Mouse (Mus musculus) heart, embryonic 14.5 days (tissue): ENCODE measurements around the gene Tomm40. TPM values are rescaled to one million over a fixed set of nuclear protein-coding genes. Genes with fewer than 3 reads are reported as not detected.

ENCODE experiments used
- ATAC-seq: fragments of 200-750 bp; cut with Nextera tagmentation; 2 replicates; pipeline ENCODE4 v1.8.0; 2017; ENCODE audit warnings: low read depth, moderate TSS enrichment; ENCODE audit not compliant: insufficient number of reproducible peaks, insufficient read depth, low FRiP score
- H3K27ac ChIP-seq, 2 experiments: fragments of 200-500 bp in 1 of 2; fragments of 300-500 bp in 1 of 2; sonication (generic) in 1 of 2; replicated peaks in 1 of 2; 2 replicates each; pipeline ENCODE4 v1.5.1; 2012 to 2014; ENCODE audit warnings: low read depth in 2 of 2, low read length in 2 of 2, control low read depth in 1 of 2, mild to moderate bottlenecking in 1 of 2, mixed read lengths in 1 of 2; ENCODE audit not compliant: control insufficient read depth in 1 of 2, insufficient read depth in 1 of 2
- H3K27me3 ChIP-seq: fragments of 300-500 bp; sonication (generic); 2 replicates; pipeline ENCODE4 v1.6.1; 2014; ENCODE audit warnings: mild to moderate bottlenecking, low read length, control low read depth; ENCODE audit not compliant: control insufficient read depth, insufficient read depth
- H3K36me3 ChIP-seq: fragments of 300-500 bp; sonication (generic); 2 replicates; pipeline ENCODE4 v1.6.1; 2014; ENCODE audit warnings: mild to moderate bottlenecking, control low read depth, low read length, mixed read lengths; ENCODE audit not compliant: control insufficient read depth, insufficient read depth
- H3K4me1 ChIP-seq, 2 experiments: fragments of 200-500 bp in 1 of 2; fragments of 300-500 bp in 1 of 2; sonication (generic) in 1 of 2; 2 replicates each; pipeline ENCODE4 v1.6.1; 2012 to 2014; ENCODE audit warnings: low read length in 2 of 2, control low read depth in 1 of 2, mixed read lengths in 1 of 2; ENCODE audit not compliant: control insufficient read depth in 2 of 2, insufficient read depth in 2 of 2
- H3K4me2 ChIP-seq: fragments of 300-500 bp; sonication (generic); 2 replicates; pipeline ENCODE4 v1.6.1; 2014; ENCODE audit warnings: mild to moderate bottlenecking, low read length
- H3K4me3 ChIP-seq, 2 experiments: fragments of 200-500 bp in 1 of 2; fragments of 300-500 bp in 1 of 2; sonication (generic) in 1 of 2; 2 replicates each; pipeline ENCODE4 v1.5.1; 2012 to 2014; ENCODE audit warnings: low read length in 2 of 2, mild to moderate bottlenecking in 2 of 2, control low read depth in 1 of 2, low read depth in 1 of 2, moderate library complexity in 1 of 2; ENCODE audit not compliant: control insufficient read depth in 1 of 2, insufficient read depth in 1 of 2
- H3K9ac ChIP-seq: fragments of 300-500 bp; sonication (generic); 2 replicates; pipeline ENCODE4 v1.6.1; 2014; ENCODE audit warnings: mild to moderate bottlenecking, low read length
- H3K9me3 ChIP-seq: fragments of 300-500 bp; sonication (generic); 2 replicates; pipeline ENCODE4 v1.6.1; 2016; ENCODE audit warnings: low read length, control low read depth; ENCODE audit not compliant: control insufficient read depth
- WGBS: fragments of 180-500 bp; shearing (Covaris S2); extraction: QIAGEN DNeasy Blood & Tissue Kit; methylation state at CpG from one replicate; pipeline ENCODE4 v1.1.7; 2014; 5-methylcytosine and 5-hydroxymethylcytosine counted together
- polyA plus RNA-seq: library from polyadenylated mRNA; unstranded; fragments of >200 nt; fragmentation: Nextera tagmentation; extraction: Ambion mirVana; gene quantifications from 2 replicates; pipeline ENCODE4 v1.2.1, GENCODE M21; 2014

The Tomm40 gene
- polyA plus RNA-seq, 1 experiment from 2014 or later: 130 TPM

DNA sequence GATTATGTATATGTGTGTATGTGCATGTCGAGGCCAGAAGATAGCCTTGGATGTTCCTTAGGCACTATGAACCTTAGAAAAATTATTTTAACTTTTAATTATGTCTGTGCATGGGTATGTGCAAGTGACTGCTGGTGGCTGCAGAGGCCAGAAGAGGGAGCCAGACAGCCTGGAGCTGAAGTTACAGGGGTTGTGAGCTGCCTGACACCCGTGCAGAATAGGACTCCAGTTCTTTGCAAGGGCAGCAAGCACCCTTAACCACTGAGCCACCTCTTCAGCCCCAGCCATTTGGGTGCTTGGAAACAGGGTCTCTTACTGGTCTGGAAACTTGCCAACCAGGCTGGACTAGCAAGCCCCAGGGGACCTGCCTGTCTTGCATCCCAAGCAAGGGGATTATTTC lies 39.8 kb upstream of the Tomm40 start:
- Histone ChIP-seq H3K9ac (peak overlapping the region; percentile 67), H3K27ac (peak overlapping the region; percentile 80 to 99), H3K9me3 (0 out of 2 replicates have a peak, but pooled peaks cover 2% of the 10 kb centered on the region), H3K4me2 (peak overlapping the region; percentile 53), H3K27me3 (no peaks in the 10 kb centered on the region), H3K36me3 (peaks cover 24% of the 10 kb centered on the region), H3K4me1 (peaks cover 36 to 60% of the 10 kb centered on the region in 2 experiments), H3K4me3 (no peak overlapping the region)
- no peak for ATAC-seq
- 92% methylated on average over 2 of the region's 2 CpGs for WGBS

DNA sequence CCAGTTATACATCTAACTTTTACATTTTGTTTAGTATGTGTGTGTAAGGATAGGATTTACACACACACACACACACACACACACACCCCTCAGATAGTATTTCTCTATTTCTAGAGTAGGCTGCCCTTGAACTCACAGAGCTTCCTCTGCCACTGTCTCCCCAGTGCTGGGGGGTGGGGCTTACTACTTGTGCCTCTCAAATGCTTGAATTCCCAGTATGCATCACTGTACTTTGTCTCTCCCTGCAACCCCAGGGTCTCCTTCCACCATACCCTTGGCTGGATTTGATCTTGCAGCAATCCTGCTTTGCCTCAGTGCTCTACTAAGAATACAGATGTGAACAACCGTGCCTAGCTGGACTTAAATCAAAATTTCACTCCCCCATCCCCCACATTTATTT lies 38.8 kb upstream of the Tomm40 start:
- H3K4me1 ChIP-seq: peaks cover 33 to 51% of the 10 kb centered on the region in 2 experiments
- WGBS: 87% methylated on average over 1 of the region's 1 CpGs
- peaks cover 15% of the 10 kb centered on the region for H3K36me3 ChIP-seq
- no peak overlapping the region for H3K9ac ChIP-seq
- ATAC-seq: no peak
- H3K9me3 ChIP-seq: 0 out of 2 replicates have a peak, but pooled peaks cover 2% of the 10 kb centered on the region
- H3K27me3 ChIP-seq: no peaks in the 10 kb centered on the region
- H3K27ac ChIP-seq: peak overlapping the region; percentile 56 to 99
- H3K4me2 ChIP-seq: no peak overlapping the region
- H3K4me3 ChIP-seq: no peak overlapping the region

DNA sequence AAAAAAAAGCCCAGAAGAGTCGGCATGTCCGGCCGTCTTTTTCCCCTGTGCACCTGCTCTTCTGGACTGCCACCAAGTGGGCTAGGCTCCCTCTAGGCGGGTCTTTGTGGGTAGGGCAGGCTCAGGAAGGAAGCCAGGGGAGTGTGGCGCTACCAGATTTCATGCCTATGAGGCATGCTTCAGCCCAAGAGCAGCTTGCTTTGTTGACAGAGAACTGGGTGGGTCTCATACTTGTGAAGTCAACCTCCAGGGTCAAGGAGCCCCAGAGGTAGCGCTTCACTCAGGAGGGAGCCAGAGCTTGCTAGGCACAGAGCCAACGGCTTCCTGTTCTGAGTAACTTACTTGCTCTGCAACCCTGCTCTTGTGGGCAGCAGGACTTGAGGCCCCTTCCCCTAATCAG lies 38.3 kb upstream of the Tomm40 start:
- peaks cover 33 to 50% of the 10 kb centered on the region in 2 experiments for H3K4me1 ChIP-seq
- no peak overlapping the region for H3K9ac ChIP-seq
- H3K4me3 ChIP-seq: no peak overlapping the region
- 51% methylated on average over 7 of the region's 7 CpGs for WGBS
- ATAC-seq: no peak
- H3K27ac ChIP-seq: peak overlapping the region; percentile 50 to 99
- H3K27me3 ChIP-seq: no peaks in the 10 kb centered on the region
- H3K9me3 ChIP-seq: 0 out of 2 replicates have a peak, but pooled peaks cover 2% of the 10 kb centered on the region
- H3K4me2 ChIP-seq: no peak overlapping the region
- peaks cover 10% of the 10 kb centered on the region for H3K36me3 ChIP-seq

GRCm38 (mm10) chr7:19752652-19753051 lies 37.4 kb upstream of the Tomm40 start:
- Histone ChIP-seq H3K27me3 (no peaks in the 10 kb centered on the region), H3K36me3 (peaks cover under 1% of the 10 kb centered on the region; the same call in 1 of the 2 replicates), H3K4me3 (no peak overlapping the region), H3K9me3 (0 out of 2 replicates have a peak, but pooled peaks cover 2% of the 10 kb centered on the region), H3K27ac (no peak overlapping the region; a peak in 1 of 4 replicates), H3K9ac (no peak overlapping the region), H3K4me1 (peaks cover 40 to 58% of the 10 kb centered on the region in 2 experiments), H3K4me2 (no peak overlapping the region)
- 72% methylated on average over 8 of the region's 8 CpGs for WGBS
- no peak for ATAC-seq

DNA sequence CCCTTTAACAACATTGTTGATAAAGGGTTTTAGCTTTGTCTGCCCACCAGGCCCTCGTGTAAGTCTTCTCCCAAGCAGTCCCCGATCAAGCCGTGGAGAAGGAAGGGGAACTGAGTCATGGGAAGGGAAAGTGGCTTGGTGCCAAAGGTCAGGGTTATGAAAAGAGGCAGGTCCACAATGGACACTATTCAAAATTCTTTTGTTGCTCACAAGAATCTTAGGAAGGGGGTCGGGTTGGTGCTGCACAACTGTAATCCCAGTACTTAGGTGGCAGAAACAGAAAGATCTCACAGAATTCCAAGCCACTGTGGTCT lies 35.8 kb upstream of the Tomm40 start:
- WGBS: 26% methylated on average over 4 of the region's 4 CpGs

DNA sequence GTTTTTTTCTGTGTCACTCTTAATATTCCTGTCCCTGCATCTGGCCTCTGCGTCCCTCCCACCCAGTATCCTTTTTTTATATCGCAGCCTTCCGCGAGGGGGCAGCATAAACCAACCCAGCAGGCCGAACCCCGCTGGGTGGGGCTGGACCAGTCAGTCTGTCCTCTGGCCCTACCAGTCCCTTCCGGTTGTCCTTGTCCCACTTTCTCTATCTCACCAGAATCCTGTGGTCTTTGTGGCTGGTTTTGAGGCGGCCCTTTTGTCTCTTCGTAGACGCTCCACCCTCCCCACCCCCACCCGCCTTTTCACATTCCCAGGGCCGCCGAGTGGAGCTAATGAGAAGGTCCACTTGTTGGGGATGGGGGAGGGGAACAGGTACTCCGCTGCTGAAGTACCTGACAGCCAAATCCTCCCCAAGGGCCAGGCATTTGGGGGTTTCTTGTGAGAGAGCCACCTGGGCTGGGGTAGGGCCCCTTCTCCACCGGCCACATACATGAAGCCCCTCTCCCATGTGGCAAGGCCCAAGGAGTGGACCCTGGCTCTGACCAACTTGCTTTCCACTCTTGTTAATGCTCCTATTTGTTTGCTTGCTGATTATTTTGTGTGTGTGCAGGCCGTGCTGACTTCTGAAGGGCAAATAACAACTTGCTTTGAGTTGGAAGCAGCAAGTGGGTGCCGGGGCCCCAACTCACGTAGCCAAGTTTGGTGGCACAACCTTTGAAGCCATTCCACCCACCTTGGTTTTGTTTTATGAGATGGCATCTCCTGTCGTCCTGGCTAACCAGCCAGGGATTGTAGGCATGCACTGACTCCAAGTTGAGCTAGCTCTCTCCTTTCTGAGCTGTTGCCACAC lies 35.2 kb upstream of the Tomm40 start, which contains the start of gene Nectin2:
Gene Nectin2 (minus strand): TSS at position 267 of the 853 bp plus-strand sequence.
- H3K4me3 ChIP-seq: peak within 1 kb of the TSS; percentile 70 to 96
- peak within 1 kb of the TSS; percentile 93 for H3K4me2 ChIP-seq
- peak within 1 kb of the TSS; percentile 93 for H3K9ac ChIP-seq
- no peaks in the 10 kb centered on the region for H3K36me3 ChIP-seq
- peak; percentile 44 for ATAC-seq
- H3K4me1 ChIP-seq: peaks cover 45 to 62% of the 10 kb centered on the region in 2 experiments
- peak within 1 kb of the TSS; percentile 84 to 89 for H3K27ac ChIP-seq
- H3K27me3 ChIP-seq: no peaks in the 10 kb centered on the region
- 0 out of 2 replicates have a peak, but pooled peaks cover 2% of the 10 kb centered on the region for H3K9me3 ChIP-seq
- 16% methylated on average over 19 of the region's 19 CpGs for WGBS

More for the DNA sequence above, 35.8 kb upstream of the Tomm40 start:
- Histone ChIP-seq H3K4me3 (no peak overlapping the region), H3K4me2 (peak overlapping the region; percentile 93; the same call in 1 of the 2 replicates), H3K4me1 (peaks cover 46 to 63% of the 10 kb centered on the region in 2 experiments), H3K36me3 (no peaks in the 10 kb centered on the region), H3K27me3 (no peaks in the 10 kb centered on the region), H3K9me3 (0 out of 2 replicates have a peak, but pooled peaks cover 2% of the 10 kb centered on the region), H3K9ac (no peak overlapping the region), H3K27ac (peak overlapping the region; percentile 28 to 86)
- ATAC-seq: no peak

DNA sequence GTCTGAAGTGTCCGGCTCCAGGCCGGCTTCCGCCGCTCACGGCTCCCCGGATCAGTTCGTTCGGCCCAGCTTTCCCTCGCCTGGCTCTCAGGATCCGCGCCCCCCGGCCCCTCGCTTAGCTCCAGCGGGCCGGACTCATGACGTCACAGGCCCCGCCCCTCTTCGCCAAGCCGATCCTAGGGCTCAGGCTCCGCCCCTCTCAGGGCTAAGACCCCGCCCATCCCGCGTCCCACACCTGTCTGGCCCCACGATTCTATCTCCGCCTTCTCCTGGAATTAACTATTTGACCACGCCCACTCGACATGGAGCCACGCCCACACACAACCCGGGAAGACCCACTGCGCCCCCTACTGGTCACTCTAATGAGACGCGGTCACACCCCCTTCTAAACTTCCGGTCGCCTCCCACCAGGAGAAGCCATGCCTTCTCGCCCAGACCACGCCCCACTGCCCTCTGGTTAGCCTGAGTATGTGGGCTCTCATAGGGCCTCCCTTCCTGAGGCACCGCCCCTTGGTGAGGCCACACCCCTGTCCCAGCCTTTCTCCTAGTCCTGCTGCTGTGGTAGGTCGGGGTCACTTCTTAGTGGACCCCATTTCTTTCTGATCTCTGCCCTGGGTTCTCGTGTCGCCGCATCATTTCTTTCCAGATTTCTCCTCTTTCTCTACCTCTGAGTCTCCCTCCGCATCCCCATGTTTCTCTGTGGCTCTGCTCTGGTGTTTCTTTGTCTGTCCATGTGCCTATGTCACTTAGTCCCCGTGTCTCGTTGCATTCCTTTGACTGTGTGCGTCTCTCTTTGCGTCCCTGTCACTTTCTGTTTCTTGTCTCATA lies 34.4 kb upstream of the Tomm40 start:
- Histone ChIP-seq H3K4me2 (peak overlapping the region; percentile 93), H3K4me1 (peaks cover 47 to 62% of the 10 kb centered on the region in 2 experiments), H3K36me3 (no peaks in the 10 kb centered on the region), H3K4me3 (peak overlapping the region; percentile 70 to 96), H3K27me3 (no peaks in the 10 kb centered on the region), H3K27ac (peak overlapping the region; percentile 84 to 89), H3K9me3 (0 out of 2 replicates have a peak, but pooled peaks cover 2% of the 10 kb centered on the region), H3K9ac (peak overlapping the region; percentile 93)
- under 1% methylated on average over 45 of the region's 46 CpGs for WGBS
- peak; percentile 95 for ATAC-seq
